Mouse (Mus musculus) hindbrain, embryonic 12.5 days (tissue): ENCODE data around the gene Zfp719. TPM values are rescaled to one million over a fixed set of nuclear protein-coding genes. Genes with fewer than 3 reads are reported as not detected.

Source experiments
- polyA plus RNA-seq: library from polyadenylated mRNA; unstranded; fragments of >200 nt; fragmentation: Nextera tagmentation; extraction: Ambion mirVana; gene quantifications from 2 replicates; pipeline ENCODE4 v1.2.1, GENCODE M21; 2016

Gene Zfp719
- polyA plus RNA-seq, 1 experiment from 2014 or later, result 17.2 TPM

Other genes with a start within 250 kb of the Zfp719 start
- gene Siglecf, start 228.3 kb upstream of the Zfp719 start, polyA plus RNA-seq, result 0.09 TPM in 1 of 2 replicates, not detected in the other
- not detected in 2 replicates for gene Siglecg, start 171.4 kb upstream of the Zfp719 start, polyA plus RNA-seq
- not detected in 2 replicates for gene Lim2, start 151.9 kb upstream of the Zfp719 start, polyA plus RNA-seq
- 0.27 TPM in 1 of 2 replicates, not detected in the other for gene Nkg7, start 142.5 kb upstream of the Zfp719 start, polyA plus RNA-seq
- gene Cldnd2, start 138.8 kb upstream of the Zfp719 start, polyA plus RNA-seq, result not detected in 2 replicates
- 169 and 170 TPM in 2 replicates for gene Etfb, start 135.5 kb upstream of the Zfp719 start, polyA plus RNA-seq
- 0.50 TPM in 1 of 2 replicates, not detected in the other for gene Gm45233, start 135.5 kb upstream of the Zfp719 start, polyA plus RNA-seq
- gene Vsig10l, start 116.5 kb upstream of the Zfp719 start, polyA plus RNA-seq, result 6.5 and 6.7 TPM in 2 replicates
- 3.4 and 4.2 TPM in 2 replicates for gene Iglon5, start 89.5 kb upstream of the Zfp719 start, polyA plus RNA-seq
- gene 4931406B18Rik, start 73.7 kb upstream of the Zfp719 start, polyA plus RNA-seq, result not detected in 2 replicates
- gene Cd33, start 35.2 kb upstream of the Zfp719 start, polyA plus RNA-seq, result 0.70 and 1.4 TPM in 2 replicates
- 8.4 and 9.6 TPM in 2 replicates for gene Zfp658, start 17.4 kb upstream of the Zfp719 start, polyA plus RNA-seq
- gene Zfp819, start 27.6 kb downstream of the Zfp719 start, polyA plus RNA-seq, result 0.34 and 0.37 TPM in 2 replicates
- gene Ceacam18, start 55.1 kb downstream of the Zfp719 start, polyA plus RNA-seq, result not detected in 2 replicates
- gene Siglece, start 80.6 kb downstream of the Zfp719 start, polyA plus RNA-seq, result 0.18 and 0.44 TPM in 2 replicates
- 16.4 and 17.0 TPM in 2 replicates for gene Ctu1, start 92.4 kb downstream of the Zfp719 start, polyA plus RNA-seq
- gene Klk14, start 110.8 kb downstream of the Zfp719 start, polyA plus RNA-seq, result not detected in 2 replicates
- 0.17 TPM in 1 of 2 replicates, not detected in the other for gene Klk13, start 133.0 kb downstream of the Zfp719 start, polyA plus RNA-seq
- not detected in 2 replicates for gene Klk12, start 189.3 kb downstream of the Zfp719 start, polyA plus RNA-seq
- gene Klk11, start 195.0 kb downstream of the Zfp719 start, polyA plus RNA-seq, result 0.22 and 0.30 TPM in 2 replicates
- 0.27 and 0.92 TPM in 2 replicates for gene Klk10, start 201.4 kb downstream of the Zfp719 start, polyA plus RNA-seq
- gene Klk9, start 212.3 kb downstream of the Zfp719 start, polyA plus RNA-seq, result not detected in 2 replicates
- gene Klk8, start 218.0 kb downstream of the Zfp719 start, polyA plus RNA-seq, result 8.9 and 10.1 TPM in 2 replicates
- gene Klk7, start 231.7 kb downstream of the Zfp719 start, polyA plus RNA-seq, result not detected in 2 replicates
- not detected in 2 replicates for gene Klk6, start 244.9 kb downstream of the Zfp719 start, polyA plus RNA-seq